ENCODE assay signal across 22 mouse cellular contexts in genomic region chr2:126729207-126729606, GRCm38 (mm10). TPM values are rescaled to one million over a fixed set of nuclear protein-coding genes. Genes with fewer than 3 reads are reported as not detected.
DNase-seq lines count a peak whose midpoint lies in the region; ATAC-seq and TF ChIP-seq lines count a peak whose summit lies in the region.
"Had no signal": no experiment of that assay in that cellular context is flagged by ENCODE, and none has a peak within 500 bp of the region (broad histone marks: within the 10 kb centered on the region; RNA-seq: fewer than 3 reads in every experiment).

No protein-coding gene starts in this region.

- no peak for TF ChIP-seq EP300 in liver, postnatal 0 days (IDR thresholded peaks at IDR 0.05; ENCODE audit: low read depth)

- peaks cover 38% of the 10 kb centered on the region for H3K36me3 ChIP-seq in liver, postnatal 0 days (replicated peaks; ENCODE audit: insufficient read depth, low read length)
- H3K36me3 ChIP-seq in liver, embryonic 12.5 days = peaks cover 62% of the 10 kb centered on the region

- peak; percentile 50; the same call in 1 of the 2 replicates for ATAC-seq in liver, postnatal 0 days
- no peak for ATAC-seq in liver, embryonic 12.5 days
- ATAC-seq: forebrain, embryonic 14.5 days; forebrain, embryonic 16.5 days had no signal

- H3K27me3 ChIP-seq in liver, postnatal 0 days (ENCODE audit: insufficient read depth, low read length) = no peaks in the 10 kb centered on the region
- no peaks in the 10 kb centered on the region for H3K27me3 ChIP-seq in liver, embryonic 12.5 days (replicated peaks)
- H3K27me3 ChIP-seq: embryonic facial prominence, embryonic 13.5 days; embryonic facial prominence, embryonic 15.5 days; forebrain, embryonic 12.5 days had no signal

- intact Hi-C loops in heart, postnatal 10 days (cut with DNase I) = no loop called here

- H3K4me3 ChIP-seq in liver, postnatal 0 days (ENCODE audit: low read depth, low read length) = no peak overlapping the region
- H3K4me3 ChIP-seq in liver, embryonic 12.5 days = no peak overlapping the region
- H3K4me3 ChIP-seq: embryonic facial prominence, embryonic 13.5 days; embryonic facial prominence, embryonic 15.5 days; erythroblast, embryonic 14.5 days; forebrain, embryonic 10.5 days; forebrain, embryonic 12.5 days had no signal

- 75% methylated on average over 4 of the region's 4 CpGs for WGBS in liver, postnatal 0 days (ENCODE audit: insufficient replicate concordance)
- 94% methylated on average over 4 of the region's 4 CpGs for WGBS in liver, embryonic 12.5 days (ENCODE audit: insufficient replicate concordance)

- no peak overlapping the region for H3K9ac ChIP-seq in liver, postnatal 0 days (replicated peaks)
- H3K9ac ChIP-seq in liver, embryonic 12.5 days = no peak overlapping the region
- H3K9ac ChIP-seq: embryonic facial prominence, embryonic 13.5 days; embryonic facial prominence, embryonic 15.5 days; forebrain, embryonic 12.5 days had no signal

- no peak overlapping the region for H3K27ac ChIP-seq in liver, postnatal 0 days (ENCODE audit: low read depth)
- H3K27ac ChIP-seq in liver, embryonic 12.5 days = no peak overlapping the region
- H3K27ac ChIP-seq: embryonic facial prominence, embryonic 13.5 days; embryonic facial prominence, embryonic 15.5 days; forebrain, embryonic 10.5 days; forebrain, embryonic 12.5 days had no signal

- peak; percentile 19 for DNase-seq in adrenal gland, postnatal 10 days
- DNase-seq in adrenal gland, adult (ENCODE audit: inconsistent age in 2 of 2, low spot score in 1 of 2) = no peak
- DNase-seq in heart, adult 11 months = peak; percentile 53
- no peak for DNase-seq in heart, postnatal 10 days
- DNase-seq in liver, postnatal 0 days = no peak
- DNase-seq: adrenal gland, postnatal 25 days; cerebellum, adult 11 months; cerebellum, adult 18-20 months; cerebellum, adult 8-10 months; cerebellum, adult 9-11 months; cerebellum, postnatal 14 days; cerebellum, postnatal 36 days; embryo, embryonic 11 days had no signal

- no peaks in the 10 kb centered on the region for H3K4me1 ChIP-seq in liver, postnatal 0 days (ENCODE audit: insufficient read depth)
- H3K4me1 ChIP-seq in liver, embryonic 12.5 days = peaks cover 4% of the 10 kb centered on the region; the same call in 1 of the 2 replicates
- H3K4me1 ChIP-seq: embryonic facial prominence, embryonic 13.5 days; embryonic facial prominence, embryonic 15.5 days; forebrain, embryonic 10.5 days; forebrain, embryonic 12.5 days had no signal

- no peak for TF ChIP-seq CTCF in liver, postnatal 0 days (IDR thresholded peaks at IDR 0.05; ENCODE audit: low read depth)

- no peak overlapping the region for H3K4me2 ChIP-seq in liver, postnatal 0 days (ENCODE audit: low read depth, low read length)
- H3K4me2 ChIP-seq in liver, embryonic 12.5 days = no peak overlapping the region
- H3K4me2 ChIP-seq: embryonic facial prominence, embryonic 13.5 days; embryonic facial prominence, embryonic 15.5 days; forebrain, embryonic 12.5 days had no signal

- H3K9me3 ChIP-seq in liver, postnatal 0 days (ENCODE audit: low read length) = no peaks in the 10 kb centered on the region
- H3K9me3 ChIP-seq in liver, embryonic 12.5 days (replicated peaks) = no peaks in the 10 kb centered on the region
- H3K9me3 ChIP-seq: embryonic facial prominence, embryonic 13.5 days; embryonic facial prominence, embryonic 15.5 days; forebrain, embryonic 10.5 days; forebrain, embryonic 12.5 days had no signal

RNA-seq across cellular contexts. Expression of gene Usp8, which starts 22.1 kb away (rescaled TPM):
- total RNA-seq in adrenal gland, postnatal 10 days (2021) = 10 to 100 TPM; 55.5 to 59.3 TPM
- total RNA-seq in heart, postnatal 10 days (2021) = 10 to 100 TPM; 32.1 to 36.2 TPM
- polyA plus RNA-seq in liver, postnatal 0 days (2015; fragmentation: Nextera tagmentation; extraction: Ambion mirVana) = 11.2 and 12.9 TPM in 2 replicates
- polyA plus RNA-seq in liver, embryonic 12.5 days (2016; fragmentation: Nextera tagmentation; extraction: Ambion mirVana) = 27.7 TPM in 2 replicates

RNA-seq across cellular contexts. Expression of gene Gabpb1, which starts 53.1 kb away (rescaled TPM):
- total RNA-seq in adrenal gland, postnatal 10 days (2021) = 10 to 100 TPM; 19.3 to 21.5 TPM
- total RNA-seq in heart, postnatal 10 days (2021) = 10 to 100 TPM; 20.9 to 24.3 TPM
- 12.6 and 13.2 TPM in 2 replicates for polyA plus RNA-seq in liver, postnatal 0 days (2015; fragmentation: Nextera tagmentation; extraction: Ambion mirVana)
- polyA plus RNA-seq in liver, embryonic 12.5 days (2016; fragmentation: Nextera tagmentation; extraction: Ambion mirVana) = 35.3 and 36.2 TPM in 2 replicates

RNA-seq across cellular contexts. Expression of gene Usp50, which starts 54.1 kb away (rescaled TPM):
- not detected for total RNA-seq in adrenal gland, postnatal 10 days (2021)
- not detected for total RNA-seq in heart, postnatal 10 days (2021)
- 1.6 TPM in 2 replicates for polyA plus RNA-seq in liver, postnatal 0 days (2015; fragmentation: Nextera tagmentation; extraction: Ambion mirVana)
- 2.4 and 2.6 TPM in 2 replicates for polyA plus RNA-seq in liver, embryonic 12.5 days (2016; fragmentation: Nextera tagmentation; extraction: Ambion mirVana)
- total RNA-seq: adrenal gland, postnatal 25 days; adrenal gland, postnatal 4 days had no signal

Comparison
In these comparisons a context has a peak if more than half of its experiments do, and no peak if none do; other contexts are left out.
1. DNase-seq: peak in adrenal gland, postnatal 10 days (single experiment) and heart, adult 11 months (single experiment); none in adrenal gland, adult (0 of 2), heart, postnatal 10 days (0 of 2) and liver, postnatal 0 days (single experiment).